Mouse (Mus musculus) midbrain, embryonic 10.5 days (tissue): ENCODE results near the gene Lrrc8d. TPM values are rescaled to one million over a fixed set of nuclear protein-coding genes. Genes with fewer than 3 reads are reported as not detected.

Experiments
- polyA plus RNA-seq: library from polyadenylated mRNA; unstranded; fragments of >200 nt; fragmentation: Nextera tagmentation; extraction: Ambion mirVana; gene quantifications from 2 replicates; pipeline ENCODE4 v1.2.1, GENCODE M21; 2016

Lrrc8d gene
- polyA plus RNA-seq, 1 experiment from 2014 or later: 20.7 TPM

Other genes with a start within 250 kb of the Lrrc8d start
- gene Lrrc8c, start 180.6 kb upstream of the Lrrc8d start, polyA plus RNA-seq: 13.4 and 13.9 TPM in 2 replicates
- 51.4 and 57.4 TPM in 2 replicates for gene Zfp326, start 176.6 kb downstream of the Lrrc8d start, polyA plus RNA-seq